Mouse (Mus musculus) testis, adult 2 months (tissue): ENCODE results near the gene Ip6k3.

ENCODE experiments used
- CTCF ChIP-seq: fragments of 200-500 bp; IDR thresholded peaks from 2 replicates; pipeline ENCODE4 v1.5.1; 2012; ENCODE audit warnings: low read depth, mild to moderate bottlenecking, inconsistent platforms, low read length, moderate library complexity; ENCODE audit not compliant: control insufficient read depth, insufficient read depth, insufficient replicate concordance
- POLR2A ChIP-seq: fragments of 200-500 bp; IDR thresholded peaks from 2 replicates; pipeline ENCODE4 v1.6.1; 2012; ENCODE audit warnings: low read depth, mild to moderate bottlenecking, inconsistent platforms, low read length, moderate library complexity; ENCODE audit not compliant: control insufficient read depth

DNA sequence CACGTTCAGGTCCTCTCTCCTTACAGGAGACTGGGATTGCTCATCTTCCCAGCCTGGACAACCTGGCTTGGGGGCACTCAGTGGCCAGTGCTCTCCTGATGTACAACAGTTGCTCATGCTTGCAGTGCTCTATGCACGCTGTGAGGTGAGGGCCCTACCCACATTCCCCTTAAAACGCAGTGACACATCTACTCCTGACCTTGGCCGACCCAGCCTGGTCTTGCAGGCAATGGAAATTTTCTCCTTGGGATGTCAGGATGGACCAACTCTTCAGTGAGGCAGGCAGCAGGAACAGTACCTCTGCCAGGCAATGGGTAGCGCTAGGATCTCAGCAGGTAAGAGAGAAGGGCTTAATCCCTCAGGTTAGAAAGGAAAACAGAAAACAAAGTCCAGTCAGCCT is 19.5 kb upstream of the Ip6k3 start:
- TF ChIP-seq POLR2A (no peak), CTCF (no peak)
